Comparison of ENCODE assay signal across 10 mouse cellular contexts in the genomic region with DNA sequence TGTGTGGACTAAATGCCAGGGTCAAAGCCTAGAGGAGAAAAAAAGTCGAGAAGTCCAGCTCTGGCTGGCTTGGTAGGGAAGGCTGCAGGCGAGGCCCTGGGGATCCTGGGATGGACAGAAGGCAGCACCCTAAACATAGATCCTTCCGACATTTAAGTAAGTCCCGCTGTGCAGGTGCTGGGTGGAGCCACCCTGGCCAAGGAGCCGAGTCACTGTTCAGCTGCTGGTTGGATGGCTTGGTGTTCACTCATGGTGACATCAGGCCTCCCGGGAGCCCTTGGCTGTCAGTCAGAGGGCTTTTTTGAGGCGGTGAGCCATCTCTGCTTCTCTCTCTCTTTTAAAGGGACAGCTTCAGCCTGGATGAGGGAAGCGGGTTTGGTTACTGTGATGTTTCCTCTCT. TPM values are rescaled to one million over a fixed set of nuclear protein-coding genes. Genes with fewer than 3 reads are reported as not detected.
DNase-seq lines count a peak whose midpoint lies in the region; ATAC-seq and TF ChIP-seq lines count a peak whose summit lies in the region.
"Had no signal": no experiment of that assay in that cellular context is flagged by ENCODE, and none has a peak within 500 bp of the region (broad histone marks: within the 10 kb centered on the region; RNA-seq: fewer than 3 reads in every experiment).

No protein-coding gene starts in this region.

- H3K27me3 ChIP-seq in liver, embryonic 12.5 days (replicated peaks) = no peaks in the 10 kb centered on the region; the same call in 1 of the 2 replicates

- H3K27ac ChIP-seq in brown adipose tissue, adult 24 weeks (replicated peaks; ENCODE audit: low read depth, low read length) = no peak overlapping the region
- 0 out of 2 replicates have a peak overlapping the region, but pooled peaks have one; percentile 38 for H3K27ac ChIP-seq in left cerebral cortex, adult 2 months
- no peak overlapping the region for H3K27ac ChIP-seq in liver, embryonic 12.5 days
- H3K27ac ChIP-seq: embryonic facial prominence, embryonic 13.5 days had no signal

- peak; percentile 49 for DNase-seq in lung, postnatal 10 days
- DNase-seq in lung, postnatal 25 days (ENCODE audit: low spot score) = no peak
- peak; percentile 98 for DNase-seq in heart, adult 11 months
- DNase-seq in left cerebral cortex, adult 2 months (ENCODE audit: extremely low spot score in 1 of 2, low spot score in 2 of 2) = peak; percentile 34 to 38
- no peak for DNase-seq in urinary bladder, postnatal 4 days (ENCODE audit: low spot score in 2 of 2)

- no peak overlapping the region for H3K4me2 ChIP-seq in liver, embryonic 12.5 days
- H3K4me2 ChIP-seq: embryonic facial prominence, embryonic 13.5 days had no signal

- H3K4me3 ChIP-seq in brown adipose tissue, adult 24 weeks (ENCODE audit: insufficient read depth, low read depth, low read length) = peak overlapping the region; percentile 30; the same call in 1 of the 2 replicates
- H3K4me3 ChIP-seq in left cerebral cortex, adult 2 months = no peak overlapping the region
- no peak overlapping the region for H3K4me3 ChIP-seq in liver, embryonic 12.5 days
- H3K4me3 ChIP-seq: embryonic facial prominence, embryonic 13.5 days; myocyte had no signal

- no peak overlapping the region for H3K9ac ChIP-seq in liver, embryonic 12.5 days
- H3K9ac ChIP-seq: embryonic facial prominence, embryonic 13.5 days had no signal

- no peaks in the 10 kb centered on the region for H3K4me1 ChIP-seq in brown adipose tissue, adult 24 weeks (ENCODE audit: control insufficient read depth, insufficient read depth, insufficient read length, low read length)
- no peaks in the 10 kb centered on the region for H3K4me1 ChIP-seq in liver, embryonic 12.5 days
- H3K4me1 ChIP-seq: embryonic facial prominence, embryonic 13.5 days had no signal

- no peak for ATAC-seq in liver, embryonic 12.5 days
- ATAC-seq in megakaryocyte, adult 5-6 weeks (ENCODE audit: poor library complexity, severe bottlenecking) = no peak

- no peaks in the 10 kb centered on the region for H3K36me3 ChIP-seq in liver, embryonic 12.5 days
- H3K36me3 ChIP-seq: embryonic facial prominence, embryonic 13.5 days had no signal

- no peaks in the 10 kb centered on the region for H3K9me3 ChIP-seq in liver, embryonic 12.5 days (replicated peaks)
- H3K9me3 ChIP-seq: embryonic facial prominence, embryonic 13.5 days had no signal

- 32% methylated on average over 8 of the region's 8 CpGs for WGBS in liver, embryonic 12.5 days (ENCODE audit: insufficient replicate concordance)

- no peak for TF ChIP-seq CTCF in left cerebral cortex, adult 2 months (IDR thresholded peaks at IDR 0.05)

- intact Hi-C loops in left cerebral cortex, adult 2 months (cut with DNase I) = no loop called here

RNA-seq across cellular contexts. Expression of a gene that starts 21.0 kb away (rescaled TPM):
- 5.5 and 9.0 TPM in 2 replicates for polyA plus RNA-seq in brown adipose tissue, adult 24 weeks (2012; ENCODE audit: insufficient read depth, insufficient read length, missing spikeins)
- total RNA-seq in left cerebral cortex, adult 2 months (2021) = 10 to 100 TPM; 85.4 to 89.5 TPM
- 0.07 and 0.11 TPM in 2 replicates for polyA plus RNA-seq in liver, embryonic 12.5 days (2016; fragmentation: Nextera tagmentation; extraction: Ambion mirVana)
- not detected in 2 replicates for total RNA-seq in megakaryocyte, adult 5-6 weeks (2015)
- not detected in 2 replicates for total RNA-seq in megakaryocyte, adult 5-6 weeks (2017)
- polyA plus RNA-seq: myocyte had no signal

RNA-seq across cellular contexts. Expression of a gene that starts 55.2 kb away (rescaled TPM):
- 226 and 247 TPM in 2 replicates for polyA plus RNA-seq in brown adipose tissue, adult 24 weeks (2012; ENCODE audit: insufficient read depth, insufficient read length, missing spikeins)
- 100 to 1,000 TPM; 440 to 460 TPM for total RNA-seq in left cerebral cortex, adult 2 months (2021)
- polyA plus RNA-seq in liver, embryonic 12.5 days (2016; fragmentation: Nextera tagmentation; extraction: Ambion mirVana) = 154 and 161 TPM in 2 replicates
- 176 and 197 TPM in 2 replicates for total RNA-seq in megakaryocyte, adult 5-6 weeks (2015)
- 73.5 and 93.5 TPM in 2 replicates for total RNA-seq in megakaryocyte, adult 5-6 weeks (2017)

Comparison
In these comparisons a context has a peak if more than half of its experiments do, and no peak if none do; other contexts are left out.
1. DNase-seq: peak in lung, postnatal 10 days (single experiment), heart, adult 11 months (single experiment) and left cerebral cortex, adult 2 months (2 of 2); none in lung, postnatal 25 days (single experiment) and urinary bladder, postnatal 4 days (0 of 2).
2. RNA of a gene that starts 21.0 kb away (total RNA-seq): 85.4 to 89.5 TPM in left cerebral cortex, adult 2 months; not detected in megakaryocyte, adult 5-6 weeks; every median in the first group is over 10 times any median in the second.